Mouse (Mus musculus) brain, embryonic 18.5 days (tissue): Measurements from ENCODE around the gene Olfr357.

Experiments used
- DNase-seq: peaks from one replicate; pipeline ENCODE4 v3.0.0-alpha.2; 2012; ENCODE audit warnings: low read depth, low spot score

Gene Olfr357

DNA sequence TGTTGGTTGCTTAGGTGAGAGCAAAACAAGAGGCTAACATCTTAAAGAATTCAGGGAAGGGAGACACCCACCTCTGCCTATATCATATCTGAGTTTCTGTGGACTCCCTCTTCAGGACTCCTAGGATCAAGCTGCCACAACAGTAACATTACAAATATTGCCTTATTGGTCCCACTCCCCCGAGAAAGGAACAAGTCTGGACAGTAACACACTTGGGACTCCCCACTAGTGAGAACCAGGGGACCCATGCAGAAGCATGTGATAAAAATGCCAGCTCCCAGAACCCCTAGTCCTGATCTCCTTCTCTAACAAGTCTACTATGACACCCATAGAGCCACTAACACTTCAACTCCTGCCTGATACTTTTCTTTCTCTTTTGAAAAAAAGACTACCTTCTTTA, at the start of gene Olfr357:
Olfr357 (plus strand) TSS at position 301 of the 400 bp plus-strand sequence.
- no peak for DNase-seq

DNA sequence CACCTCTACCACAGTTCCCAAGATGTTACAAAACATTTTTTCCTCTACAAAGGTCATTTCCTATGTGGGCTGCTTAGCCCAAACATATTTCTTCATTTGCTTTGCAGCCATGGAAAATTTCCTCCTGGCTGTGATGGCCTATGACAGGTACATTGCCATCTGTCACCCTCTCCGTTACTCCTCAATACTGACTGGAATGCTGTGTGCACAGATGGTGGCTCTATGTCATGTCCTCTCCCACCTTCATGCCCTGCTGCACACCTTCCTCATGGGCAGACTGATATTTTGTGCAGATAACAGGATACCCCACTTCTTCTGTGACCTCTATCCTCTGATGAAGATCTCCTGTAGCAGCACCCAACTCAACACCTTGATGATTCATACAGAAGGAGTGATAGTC, 3.4 kb downstream of the Olfr357 start:
- DNase-seq = no peak

DNA sequence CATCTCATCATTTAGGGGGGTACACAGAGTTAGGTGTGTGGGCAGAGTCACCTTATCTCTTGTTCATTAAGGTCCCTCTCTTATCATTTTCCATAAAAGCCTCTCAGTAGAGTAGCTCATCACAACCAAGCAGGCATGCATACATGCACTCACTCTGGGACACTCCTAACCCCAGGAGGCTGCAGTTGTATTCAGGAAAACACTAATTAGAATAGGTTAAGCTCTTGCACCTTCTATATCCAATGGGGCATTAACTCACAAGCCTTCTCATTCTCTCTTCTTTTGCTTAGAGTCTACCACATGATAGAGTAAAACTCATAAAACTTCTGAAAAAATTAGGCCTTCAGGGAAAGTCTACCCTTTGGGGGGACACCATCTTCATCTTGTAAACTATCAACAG, 15.6 kb downstream of the Olfr357 start, which contains the start of gene Olfr358:
Olfr358 (minus strand) TSS at position 101 of the 400 bp plus-strand sequence.
- no peak for DNase-seq
